Mouse (Mus musculus) urinary bladder, adult 18-20 months (tissue): ENCODE results near the gene Galnt10.

Experiments used
- DNase-seq, 2 experiments: peaks; one replicate each; pipeline ENCODE4 v3.0.0; 2022; ENCODE audit warnings: low spot score in 2 of 2, mixed read lengths in 2 of 2

The Galnt10 gene

DNA sequence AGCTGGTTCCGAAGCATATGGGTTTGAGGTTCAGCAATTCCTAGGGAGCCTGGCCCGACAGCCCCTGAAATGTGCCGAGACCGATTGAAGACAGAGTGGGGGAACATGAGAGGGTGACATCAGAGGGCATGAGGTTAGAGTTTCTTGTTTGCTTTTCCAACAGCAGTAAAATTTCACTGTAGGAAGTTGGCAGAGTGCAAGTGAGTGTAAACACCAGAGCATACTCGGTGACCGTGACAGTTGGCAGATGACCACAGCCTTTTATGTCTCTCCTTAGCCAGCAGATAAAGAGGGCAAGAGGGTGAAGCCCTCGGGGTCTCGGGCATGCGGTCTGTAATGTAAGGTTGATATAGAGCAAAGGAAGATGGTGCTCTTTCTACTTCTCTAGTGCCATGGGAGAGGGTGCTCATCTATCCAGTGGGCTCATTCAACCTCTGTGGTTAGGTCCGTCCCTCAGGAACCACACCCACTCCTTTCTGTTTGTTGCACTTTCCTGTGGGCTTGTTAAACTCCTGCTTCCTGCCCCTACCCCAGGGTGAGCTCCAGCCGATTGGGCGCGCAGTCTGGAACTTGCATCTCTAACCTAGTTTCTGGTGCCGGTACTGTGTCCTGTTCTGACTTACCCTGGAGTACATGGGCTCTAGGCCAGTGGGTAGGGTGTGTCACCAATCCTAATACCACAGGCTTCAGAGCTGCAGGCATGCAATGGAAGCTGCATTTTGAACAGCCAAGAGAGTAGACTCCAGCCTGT, 43.1 kb downstream of the Galnt10 start:
- peak in 1 of 2 experiments; percentile 24 for DNase-seq

DNA sequence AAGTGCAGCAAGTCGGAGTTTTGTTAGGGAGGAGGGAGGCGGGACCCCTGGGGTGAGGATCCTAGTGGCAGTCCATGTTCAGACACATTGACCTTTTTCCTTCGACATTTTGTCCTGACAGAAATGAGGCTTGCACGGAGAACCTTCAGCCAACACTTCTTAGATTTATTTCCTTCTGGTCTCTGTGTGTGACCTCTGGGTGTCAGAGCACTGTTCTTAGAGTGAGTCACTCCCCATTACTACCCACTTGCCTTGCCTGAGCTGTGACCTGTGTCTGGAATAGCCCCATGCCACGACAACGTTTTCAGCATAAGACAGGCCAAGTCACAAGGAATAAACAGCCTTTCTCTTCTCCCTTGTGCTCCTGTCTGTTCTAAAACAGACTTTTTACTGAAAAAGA, 44.6 kb downstream of the Galnt10 start:
- DNase-seq = no peak

DNA sequence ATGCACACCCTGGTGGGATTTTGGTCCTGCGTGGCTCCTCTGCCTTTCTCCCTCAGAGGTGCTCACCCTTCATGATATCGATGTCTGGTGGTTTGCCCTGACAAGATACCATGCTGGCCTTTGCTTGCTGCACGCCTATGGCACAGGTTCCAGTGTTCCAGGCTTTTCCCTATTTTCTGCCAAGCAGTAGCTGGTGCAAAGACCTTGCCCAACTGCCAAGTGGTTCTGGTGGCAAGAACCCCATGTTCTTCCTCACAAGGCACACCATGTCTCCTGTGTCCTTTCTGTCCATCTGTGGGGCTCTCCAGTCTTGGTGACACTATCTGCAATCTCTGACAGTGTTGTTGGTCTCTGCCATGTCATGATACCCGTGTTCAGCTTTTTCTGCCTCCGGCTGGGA, 45.6 kb downstream of the Galnt10 start:
- no peak for DNase-seq

GRCm38 (mm10) chr11:57691939-57692338, 46.7 kb downstream of the Galnt10 start:
- no peak for DNase-seq

DNA sequence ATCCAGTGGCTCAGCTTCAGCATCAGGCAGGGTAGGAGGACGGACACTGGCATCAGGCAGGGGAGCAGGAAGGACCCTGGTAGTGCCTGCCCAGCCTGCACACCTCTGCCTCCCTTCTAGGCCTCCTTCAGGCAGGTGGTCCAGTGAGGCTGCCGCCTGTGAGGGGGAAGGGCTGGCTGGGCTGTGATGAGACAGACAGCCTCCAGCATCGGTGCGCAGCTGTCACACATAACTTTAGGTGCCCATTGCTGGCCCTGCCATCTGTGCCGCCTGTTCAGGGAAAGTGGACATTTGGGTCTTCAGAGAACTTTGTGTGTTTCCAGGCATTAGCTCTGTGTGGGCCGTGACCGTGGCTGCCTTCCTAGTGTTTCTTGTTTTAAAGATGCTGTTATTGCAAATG, 47.5 kb downstream of the Galnt10 start:
- DNase-seq = no peak

- DNase-seq = no peak
Measured at GRCm38 (mm10) chr11:57694486-57694885, 49.2 kb downstream of the Galnt10 start.

DNA sequence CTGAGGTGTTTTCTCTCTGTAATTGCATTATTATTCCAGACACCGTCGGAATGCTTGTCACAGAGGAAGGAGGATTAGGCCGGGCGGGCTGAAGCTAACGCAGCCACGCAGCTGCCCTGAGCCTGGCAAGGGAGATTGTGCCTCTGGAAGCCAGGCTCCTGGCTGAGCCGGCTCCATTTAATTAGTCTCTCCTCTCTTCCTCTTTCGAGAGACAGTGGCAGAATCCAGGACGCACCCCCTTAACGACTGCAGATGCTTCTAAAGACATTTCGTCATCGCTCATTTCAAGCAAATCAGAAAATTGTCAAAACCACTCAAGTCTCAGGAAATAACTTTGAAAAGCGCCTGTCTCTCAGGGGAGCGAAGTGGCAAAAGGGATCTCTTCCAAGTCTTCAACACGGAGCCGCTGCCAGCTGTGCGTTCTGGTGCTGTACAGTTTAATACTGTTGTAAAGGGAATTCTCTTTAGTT, 51.0 kb downstream of the Galnt10 start:
- no peak for DNase-seq

DNA sequence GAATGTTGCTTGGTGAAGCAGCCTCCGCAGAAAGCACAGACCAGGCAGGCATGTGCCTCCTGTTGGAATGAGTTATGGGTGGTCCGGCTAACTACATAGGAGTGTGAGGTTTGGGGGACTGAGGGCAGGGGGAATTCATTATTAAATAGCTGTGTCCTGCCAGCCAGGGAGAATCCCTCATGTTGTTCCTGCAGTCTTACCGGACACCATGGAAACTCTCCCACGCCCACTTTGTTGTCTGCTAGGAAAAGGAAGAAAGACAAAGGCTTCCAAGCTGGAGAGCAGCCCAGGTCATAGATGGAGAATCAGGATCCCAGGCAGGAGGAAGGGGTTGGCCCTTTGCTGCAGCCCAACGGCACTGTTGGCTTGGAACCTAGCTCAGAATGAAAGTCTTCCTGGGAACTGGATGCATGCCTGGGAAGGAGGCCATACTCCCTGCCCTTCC, 51.6 kb downstream of the Galnt10 start:
- DNase-seq = no peak

DNA sequence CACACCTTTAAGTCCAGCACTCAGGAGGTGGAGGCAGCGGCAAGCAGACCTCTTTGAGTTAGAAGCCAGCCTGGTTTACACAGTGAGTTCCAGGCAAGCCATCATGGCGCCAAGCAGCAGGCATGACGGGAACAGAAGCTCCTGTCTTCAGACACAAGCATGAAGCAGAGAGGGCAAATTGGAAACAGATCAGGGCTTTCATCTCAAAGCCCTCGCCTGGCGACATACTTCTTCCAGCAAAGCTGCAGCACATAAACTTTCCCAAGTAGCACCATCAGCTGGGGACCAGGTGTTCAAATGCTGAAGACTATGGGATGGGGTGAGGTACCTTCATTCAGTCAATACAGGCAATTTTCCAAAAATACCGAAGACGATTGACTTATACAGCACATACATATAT, 54.9 kb downstream of the Galnt10 start:
- DNase-seq = no peak

DNA sequence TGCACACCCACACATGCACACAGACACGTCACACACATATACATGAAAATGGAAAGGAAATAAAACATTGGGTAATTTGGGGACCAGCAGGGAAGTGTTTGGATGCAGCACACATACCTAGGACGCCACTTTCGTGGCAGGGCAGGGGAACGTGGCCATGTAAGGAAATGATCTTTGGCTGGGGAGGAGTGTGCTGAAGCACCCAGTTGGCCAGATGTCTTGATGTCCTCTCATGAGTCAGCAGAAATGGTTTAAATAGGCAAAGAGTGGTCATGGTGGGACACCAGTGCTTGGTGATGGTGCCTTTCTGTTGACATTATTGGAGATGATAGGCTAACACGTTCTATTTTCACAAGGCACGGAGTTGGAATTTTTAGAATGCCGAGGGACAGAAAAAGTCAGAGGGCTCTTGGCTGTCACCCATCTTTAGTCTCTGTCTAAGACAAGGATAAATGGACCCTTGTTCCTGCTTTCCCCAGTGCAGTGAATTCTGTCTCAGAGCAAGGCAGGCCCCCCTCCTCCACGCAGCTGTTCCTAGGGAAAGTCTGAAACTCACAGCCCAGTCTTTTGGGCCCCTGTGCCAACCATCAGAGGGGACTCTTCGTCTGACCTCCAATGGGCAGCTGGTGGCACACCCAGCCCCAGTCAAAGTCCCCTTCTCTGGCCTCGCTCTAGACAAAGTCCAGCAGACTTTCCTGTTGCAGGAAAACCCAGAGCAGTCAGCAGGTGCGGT, 56.1 kb downstream of the Galnt10 start:
- DNase-seq = no peak

DNA sequence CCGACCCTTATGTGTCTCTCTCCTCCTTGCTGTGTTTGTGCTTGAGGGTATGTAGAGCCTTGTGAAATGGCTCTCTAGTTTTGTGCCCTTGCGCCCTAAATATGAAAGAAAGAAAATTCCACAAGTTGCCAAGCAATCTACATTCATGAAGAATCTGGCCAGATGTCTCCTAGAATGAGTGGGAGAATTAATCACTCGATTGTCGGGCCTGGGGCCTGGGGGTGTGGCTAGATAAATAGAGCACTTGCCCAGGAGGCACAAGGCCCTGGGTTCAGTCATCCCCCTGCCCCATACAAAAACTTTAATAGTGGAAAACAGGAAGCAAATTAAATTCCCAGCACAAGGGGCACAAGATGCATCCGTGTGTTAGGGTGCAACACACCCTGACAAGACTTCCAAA, 56.7 kb downstream of the Galnt10 start:
- no peak for DNase-seq

DNA sequence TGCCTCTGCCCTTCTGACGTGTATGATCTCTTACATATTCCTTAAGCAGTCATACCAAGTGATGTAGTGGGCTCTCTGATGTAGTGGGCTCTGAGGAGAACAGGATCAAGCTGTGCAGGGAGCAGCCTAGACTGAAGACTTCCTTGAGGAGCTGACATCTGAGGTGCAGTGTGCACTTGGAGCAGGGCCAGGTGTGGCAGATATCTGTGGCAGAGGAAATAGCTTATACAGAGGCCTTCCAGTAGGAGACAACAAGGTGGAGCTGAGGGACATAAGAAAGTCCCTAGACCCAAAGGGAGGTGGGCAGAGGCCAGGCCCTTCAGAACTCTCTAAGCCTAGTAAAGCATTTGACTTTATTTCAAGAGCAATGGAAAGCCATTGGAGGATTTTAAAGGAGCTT, 61.4 kb downstream of the Galnt10 start:
- DNase-seq = no peak

- no peak for DNase-seq
Measured at GRCm38 (mm10) chr11:57707114-57707798, 62.0 kb downstream of the Galnt10 start.

DNA sequence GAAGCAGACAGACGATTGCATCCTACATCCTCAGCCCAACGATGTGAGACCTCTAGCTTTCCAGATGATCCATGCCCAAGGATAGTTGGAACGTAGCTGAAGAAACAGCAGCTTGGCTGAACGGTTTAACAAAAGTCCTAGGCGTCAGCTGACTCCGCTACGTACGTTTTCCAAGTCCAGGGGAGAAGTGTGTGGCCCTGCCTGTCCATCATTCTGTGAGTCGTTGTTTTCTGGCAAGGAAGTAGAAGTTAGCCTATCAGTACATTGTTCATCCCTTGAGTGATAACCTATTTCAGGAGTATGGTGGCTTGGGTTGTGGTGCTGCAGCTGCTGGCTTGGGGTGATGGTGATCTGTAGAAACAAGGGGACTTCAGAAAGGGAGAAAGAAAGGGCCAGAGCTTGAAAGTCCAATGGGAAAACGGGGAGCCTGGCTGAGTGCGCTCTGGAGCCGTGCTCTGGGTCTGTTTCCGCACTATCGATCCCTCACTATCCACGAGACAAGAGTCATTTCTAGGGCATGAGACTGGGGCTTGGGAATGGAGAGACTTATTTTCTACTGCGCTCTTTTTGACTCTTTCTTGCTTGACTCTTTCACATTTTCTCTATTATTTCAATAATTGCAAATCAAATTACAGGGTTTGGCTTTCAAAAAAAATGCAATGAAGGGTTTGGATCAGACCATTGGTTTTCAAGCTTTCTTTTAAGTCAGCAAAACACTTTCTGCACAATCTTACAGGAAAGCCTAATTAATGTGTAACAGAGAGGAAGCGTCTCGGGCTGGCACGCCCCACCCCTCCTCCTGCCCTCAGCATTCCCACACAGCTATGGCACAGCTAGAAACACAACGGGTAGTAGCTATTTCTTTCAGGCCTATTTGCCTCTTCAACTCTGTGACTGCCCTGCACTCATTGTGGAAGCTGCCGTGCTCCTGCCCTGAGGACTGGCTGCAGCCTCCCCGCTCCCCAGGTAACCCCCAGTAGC, 63.2 kb downstream of the Galnt10 start:
- no peak for DNase-seq

GRCm38 (mm10) chr11:57713960-57714359, 68.7 kb downstream of the Galnt10 start:
- no peak for DNase-seq

DNA sequence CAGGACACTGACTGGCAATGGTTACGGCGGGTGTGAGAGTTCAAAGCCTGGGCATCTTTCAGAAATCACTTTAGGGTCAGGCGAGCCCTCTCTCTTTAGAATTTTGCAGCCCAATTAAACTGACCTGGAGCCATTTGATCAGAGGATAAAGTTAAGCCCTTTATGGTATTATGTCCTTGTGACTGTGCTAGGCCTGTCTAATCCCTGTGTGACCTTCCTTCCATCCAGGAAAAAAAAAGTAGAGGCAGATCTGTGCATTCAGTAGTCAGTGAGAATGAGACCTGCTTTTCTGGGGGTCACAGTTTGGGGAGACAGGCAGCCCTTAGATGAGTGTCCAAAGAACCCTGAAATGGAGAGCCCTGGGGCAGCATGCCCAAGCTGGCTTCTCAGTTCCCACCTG, 71.5 kb downstream of the Galnt10 start:
- no peak for DNase-seq

GRCm38 (mm10) chr11:57717432-57717831, 72.2 kb downstream of the Galnt10 start:
- no peak for DNase-seq

DNA sequence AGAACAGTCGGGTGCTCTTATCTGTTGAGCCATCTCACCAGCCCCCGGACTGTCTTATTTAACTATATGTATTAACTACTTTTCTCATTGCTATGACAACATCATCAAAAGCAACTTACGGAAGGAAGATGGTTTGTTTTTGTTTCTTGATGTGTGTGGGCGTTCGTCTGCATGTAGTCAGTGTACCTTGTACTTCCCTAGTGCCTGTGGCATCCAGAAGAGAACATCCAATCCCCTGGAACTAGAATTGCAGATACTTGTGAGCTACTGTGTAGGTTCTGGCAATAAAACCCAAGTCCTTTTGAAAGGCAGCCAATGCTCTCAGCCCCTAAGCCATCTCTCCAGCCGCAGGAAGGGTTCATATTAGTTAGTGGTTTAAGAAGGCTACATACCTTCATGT, 72.8 kb downstream of the Galnt10 start:
- DNase-seq = no peak

- DNase-seq = no peak
Measured at GRCm38 (mm10) chr11:57719631-57720030, 74.4 kb downstream of the Galnt10 start.

DNA sequence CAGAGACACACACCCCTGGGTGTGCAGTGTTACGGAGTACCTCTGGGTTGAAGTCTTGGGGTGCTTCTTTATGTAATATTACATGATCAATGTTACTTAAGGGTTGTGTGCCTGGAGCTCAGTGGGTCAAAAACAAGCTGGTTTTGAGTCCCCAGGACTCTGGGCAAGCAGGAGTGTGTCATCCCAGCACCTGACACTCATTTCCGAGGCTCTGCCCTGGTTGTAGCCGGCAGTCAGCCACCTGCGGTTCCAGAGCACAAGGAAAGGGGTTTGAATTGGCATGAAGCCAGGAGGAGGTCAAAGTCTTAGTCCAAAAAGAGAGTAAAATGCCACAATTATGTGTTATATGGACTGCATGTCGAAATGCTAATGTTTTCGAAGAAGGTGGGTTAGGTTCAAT, 74.8 kb downstream of the Galnt10 start:
- DNase-seq = no peak

- no peak for DNase-seq
Measured at GRCm38 (mm10) chr11:57724791-57725463, 79.7 kb downstream of the Galnt10 start.
